Mouse (Mus musculus) hindbrain, embryonic 14.5 days (tissue): Measurements from ENCODE around the gene Nptx1. TPM values are rescaled to one million over a fixed set of nuclear protein-coding genes. Genes with fewer than 3 reads are reported as not detected.

Source experiments
- ATAC-seq: fragments of 200-750 bp; cut with Nextera tagmentation; 2 replicates; pipeline ENCODE4 v1.8.0; 2017; ENCODE audit warnings: moderate number of reproducible peaks, mild to moderate bottlenecking, moderate TSS enrichment, moderate library complexity; ENCODE audit not compliant: low FRiP score
- DNase-seq: peaks from one replicate; pipeline ENCODE4 v3.0.0-alpha.2; 2015; ENCODE audit warnings: low spot score
- H3K27ac ChIP-seq: fragments of 300-500 bp; sonication (generic); 2 replicates; pipeline ENCODE4 v1.5.1; 2014; ENCODE audit warnings: mild to moderate bottlenecking, moderate library complexity
- H3K27me3 ChIP-seq: fragments of 300-500 bp; sonication (generic); 2 replicates; pipeline ENCODE4 v1.6.1; 2014; ENCODE audit warnings: mild to moderate bottlenecking, low read length, mixed read lengths; ENCODE audit not compliant: control insufficient read depth, insufficient read depth
- H3K36me3 ChIP-seq: fragments of 300-500 bp; sonication (generic); replicated peaks from 2 replicates; pipeline ENCODE4 v1.6.1; 2014; ENCODE audit not compliant: control insufficient read depth, insufficient read depth
- H3K4me1 ChIP-seq: fragments of 300-500 bp; sonication (generic); replicated peaks from 2 replicates; pipeline ENCODE4 v1.6.1; 2014; ENCODE audit warnings: antibody characterized with exemption, low read length, mixed read lengths; ENCODE audit not compliant: control insufficient read depth, insufficient read depth
- H3K4me2 ChIP-seq: fragments of 300-500 bp; sonication (generic); replicated peaks from 2 replicates; pipeline ENCODE4 v1.6.1; 2014; ENCODE audit warnings: mild to moderate bottlenecking, moderate library complexity
- H3K4me3 ChIP-seq: fragments of 300-500 bp; sonication (generic); replicated peaks from 2 replicates; pipeline ENCODE4 v1.5.1; 2014; ENCODE audit warnings: mild to moderate bottlenecking, low read length
- H3K9ac ChIP-seq: fragments of 300-500 bp; sonication (generic); 2 replicates; pipeline ENCODE4 v1.6.1; 2014
- H3K9me3 ChIP-seq: fragments of 300-500 bp; sonication (generic); 2 replicates; pipeline ENCODE4 v1.6.1; 2016; ENCODE audit warnings: low read length; ENCODE audit not compliant: control insufficient read depth
- WGBS: fragments of 180-500 bp; shearing (Covaris S2); extraction: QIAGEN DNeasy Blood & Tissue Kit; methylation state at CpG from one replicate; pipeline ENCODE4 v1.1.7; 2014; 5-methylcytosine and 5-hydroxymethylcytosine counted together
- polyA plus RNA-seq: library from polyadenylated mRNA; unstranded; fragments of >200 nt; fragmentation: Nextera tagmentation; extraction: Ambion mirVana; gene quantifications from 2 replicates; pipeline ENCODE4 v1.2.1, GENCODE M21; 2014

The Nptx1 gene
- polyA plus RNA-seq, 1 experiment from 2014 or later: 17.4 TPM

DNA sequence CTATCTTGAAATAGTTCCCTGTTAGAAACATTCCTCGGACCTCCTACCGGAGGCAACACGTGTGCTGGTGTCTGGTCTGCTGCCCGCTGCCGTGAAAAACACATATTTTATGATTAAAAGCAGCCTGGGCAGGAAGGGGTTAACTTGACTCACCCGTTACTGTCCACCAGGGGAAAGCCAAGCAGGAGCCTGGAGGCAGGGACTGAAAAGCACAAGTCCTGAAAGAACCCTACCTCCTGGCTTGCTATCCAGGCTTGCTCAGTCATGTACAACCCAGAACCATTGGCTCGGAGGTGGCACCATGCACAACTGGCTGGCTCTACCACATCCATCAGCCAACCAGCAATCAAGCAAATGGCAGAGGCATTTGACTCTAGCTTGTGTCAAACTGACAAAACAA is 13.8 kb downstream of the Nptx1 start:
- ATAC-seq (no peak), DNase-seq (no peak)
- Histone ChIP-seq H3K4me2 (no peak overlapping the region), H3K27ac (no peak overlapping the region), H3K4me3 (no peak overlapping the region), H3K9ac (no peak overlapping the region), H3K4me1 (no peaks in the 10 kb centered on the region), H3K27me3 (no peaks in the 10 kb centered on the region), H3K36me3 (no peaks in the 10 kb centered on the region), H3K9me3 (no peaks in the 10 kb centered on the region)
- WGBS: 72% methylated on average over 7 of the region's 7 CpGs

- Histone ChIP-seq H3K4me3 (no peak overlapping the region), H3K27me3 (no peaks in the 10 kb centered on the region), H3K4me1 (no peaks in the 10 kb centered on the region), H3K9ac (no peak overlapping the region), H3K36me3 (no peaks in the 10 kb centered on the region), H3K27ac (no peak overlapping the region), H3K4me2 (no peak overlapping the region), H3K9me3 (no peaks in the 10 kb centered on the region)
- WGBS: 51% methylated on average over 8 of the region's 8 CpGs
- ATAC-seq (no peak), DNase-seq (no peak)
Measured at GRCm38 (mm10) chr11:119532460-119532859, 15.1 kb downstream of the Nptx1 start.

DNA sequence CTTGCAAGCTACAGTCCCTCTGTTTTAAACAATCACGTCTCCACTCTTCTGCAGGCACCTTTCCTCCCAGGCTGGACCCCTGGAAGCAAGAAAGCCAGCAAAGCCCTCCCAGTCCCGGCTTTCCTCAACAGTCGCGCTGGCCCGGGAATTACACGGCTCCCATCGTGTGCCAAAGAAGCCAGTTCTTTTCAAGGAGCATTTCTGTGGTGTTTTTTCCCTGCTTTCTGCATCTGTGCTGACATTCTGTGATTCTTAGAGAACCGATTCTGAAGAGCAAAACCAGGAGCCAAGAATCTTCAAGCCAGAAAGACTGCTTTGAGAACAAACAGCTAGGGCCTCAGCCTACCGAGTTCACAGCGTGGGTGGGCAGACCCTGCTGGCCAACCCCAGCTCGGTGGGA is 18.6 kb downstream of the Nptx1 start:
- DNase-seq (no peak), ATAC-seq (no peak)
- whole genome bisulfite sequencing: 68% methylated on average over 11 of the region's 11 CpGs
- H3K36me3 ChIP-seq: no peaks in the 10 kb centered on the region
- H3K4me2 ChIP-seq: no peak overlapping the region
- no peaks in the 10 kb centered on the region for H3K9me3 ChIP-seq
- no peak overlapping the region for H3K27ac ChIP-seq
- H3K4me3 ChIP-seq: no peak overlapping the region
- 0 out of 2 replicates have a peak, but pooled peaks cover 3% of the 10 kb centered on the region for H3K4me1 ChIP-seq
- no peak overlapping the region for H3K9ac ChIP-seq
- no peaks in the 10 kb centered on the region for H3K27me3 ChIP-seq

DNA sequence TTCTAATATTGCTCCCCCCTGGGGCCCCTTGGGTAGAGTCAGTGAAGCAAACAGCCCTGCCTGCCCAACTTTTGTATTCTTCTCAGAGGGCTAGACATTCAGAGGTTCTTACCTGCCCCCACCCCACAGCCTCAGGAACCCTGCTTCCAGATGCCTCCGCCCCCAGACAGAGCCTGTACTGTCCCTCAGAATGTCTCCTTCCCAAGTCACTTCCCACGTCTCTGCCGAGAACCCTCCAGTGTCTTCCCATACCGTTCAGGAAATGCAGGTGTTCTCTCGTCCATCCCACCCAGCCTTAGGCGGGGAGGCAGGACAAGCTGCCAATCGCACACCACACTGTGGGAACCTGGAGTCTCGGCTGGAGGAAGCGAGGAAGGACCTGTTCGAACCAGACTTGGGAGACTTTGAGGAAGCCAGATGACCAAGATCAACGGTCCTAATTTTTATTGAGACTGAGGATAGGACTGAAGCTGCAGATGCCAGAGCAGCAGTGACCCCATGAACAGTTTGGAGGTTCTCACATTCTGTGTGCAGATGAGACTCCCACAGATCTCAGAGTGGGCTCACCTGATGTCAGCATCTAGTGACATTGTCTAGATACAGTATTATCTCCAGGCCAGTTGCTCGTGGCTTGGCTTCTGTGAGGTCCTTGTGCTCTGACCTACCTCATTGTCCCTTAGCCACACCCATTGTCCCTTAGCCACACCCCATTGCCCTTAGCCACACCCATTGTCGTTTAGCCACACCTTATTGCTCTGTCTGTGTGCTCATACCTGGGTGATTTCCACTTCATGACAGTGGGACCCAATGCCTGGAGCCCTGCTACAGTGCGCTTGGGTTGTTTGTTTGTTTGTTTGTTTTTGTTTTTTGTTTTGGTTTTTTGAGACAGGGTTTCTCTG is 21.2 kb downstream of the Nptx1 start:
- 83% methylated on average over 14 of the region's 14 CpGs for WGBS
- Histone ChIP-seq H3K27ac (no peak overlapping the region), H3K36me3 (no peaks in the 10 kb centered on the region), H3K4me1 (0 out of 2 replicates have a peak, but pooled peaks cover 3% of the 10 kb centered on the region), H3K27me3 (no peaks in the 10 kb centered on the region), H3K4me2 (no peak overlapping the region), H3K9me3 (no peaks in the 10 kb centered on the region), H3K4me3 (no peak overlapping the region), H3K9ac (no peak overlapping the region)
- DNase-seq (no peak), ATAC-seq (no peak)

DNA sequence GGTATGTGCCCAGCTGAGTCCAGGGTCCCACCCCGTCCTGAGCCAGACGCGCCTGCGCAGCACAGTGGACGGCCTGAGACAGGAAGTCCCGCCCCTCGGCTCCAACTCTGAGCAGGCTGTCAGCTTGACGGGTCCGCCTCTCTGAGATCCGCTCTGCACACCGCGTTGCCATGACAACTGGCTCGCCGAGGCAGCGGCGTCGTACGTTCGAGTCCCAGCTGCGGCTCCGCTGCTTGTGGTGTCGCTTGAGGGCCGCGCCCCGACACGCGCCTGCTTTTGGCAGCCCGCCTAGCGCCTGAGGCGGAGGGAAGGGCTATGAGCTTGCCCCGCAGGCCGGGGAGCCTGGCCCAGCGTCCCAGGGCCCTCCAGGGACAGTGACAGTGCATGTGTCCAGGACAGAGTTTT is 23.0 kb downstream of the Nptx1 start:
- Histone ChIP-seq H3K4me1 (0 out of 2 replicates have a peak, but pooled peaks cover 3% of the 10 kb centered on the region), H3K27ac (no peak overlapping the region), H3K27me3 (no peaks in the 10 kb centered on the region), H3K4me2 (peak overlapping the region; percentile 56), H3K9me3 (no peaks in the 10 kb centered on the region), H3K9ac (peak overlapping the region; percentile 46; the same call in 1 of the 2 replicates), H3K4me3 (peak overlapping the region; percentile 29), H3K36me3 (no peaks in the 10 kb centered on the region)
- ATAC-seq (peak; percentile 95), DNase-seq (peak; percentile 90)
- under 1% methylated on average over 33 of the region's 33 CpGs for WGBS

DNA sequence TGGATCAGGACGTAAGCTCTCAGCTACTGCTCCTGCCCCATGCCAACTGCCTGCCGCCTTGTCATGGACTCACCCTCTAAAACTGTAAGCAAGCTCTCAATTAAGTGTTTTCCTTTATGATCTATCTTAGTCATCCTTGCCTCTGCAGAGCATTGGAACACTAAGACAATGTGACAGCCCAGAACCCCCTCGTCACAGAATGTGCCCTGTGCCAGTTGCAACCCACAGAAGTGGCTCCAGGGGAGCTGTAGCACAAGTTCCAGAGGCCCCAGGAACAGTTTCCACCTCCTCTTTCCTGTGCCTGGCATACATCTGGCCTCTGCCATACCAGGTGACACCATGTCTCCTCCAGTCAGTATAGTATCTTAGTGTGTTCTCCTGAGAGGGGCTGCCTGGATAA is 24.2 kb downstream of the Nptx1 start:
- DNase-seq (no peak), ATAC-seq (no peak)
- Histone ChIP-seq H3K4me1 (0 out of 2 replicates have a peak, but pooled peaks cover 3% of the 10 kb centered on the region), H3K4me2 (no peak overlapping the region), H3K4me3 (no peak overlapping the region), H3K36me3 (no peaks in the 10 kb centered on the region), H3K9ac (no peak overlapping the region), H3K27ac (no peak overlapping the region), H3K9me3 (no peaks in the 10 kb centered on the region), H3K27me3 (no peaks in the 10 kb centered on the region)
- 84% methylated on average over 3 of the region's 3 CpGs for WGBS

- Histone ChIP-seq H3K4me2 (no peak overlapping the region), H3K4me3 (no peak overlapping the region), H3K27ac (no peak overlapping the region), H3K36me3 (no peaks in the 10 kb centered on the region), H3K9ac (no peak overlapping the region), H3K4me1 (0 out of 2 replicates have a peak, but pooled peaks cover 3% of the 10 kb centered on the region), H3K9me3 (no peaks in the 10 kb centered on the region), H3K27me3 (no peaks in the 10 kb centered on the region)
- DNase-seq (no peak), ATAC-seq (no peak)
- WGBS: 66% methylated on average over 8 of the region's 8 CpGs
Measured at GRCm38 (mm10) chr11:119522779-119523178, 24.8 kb downstream of the Nptx1 start.

DNA sequence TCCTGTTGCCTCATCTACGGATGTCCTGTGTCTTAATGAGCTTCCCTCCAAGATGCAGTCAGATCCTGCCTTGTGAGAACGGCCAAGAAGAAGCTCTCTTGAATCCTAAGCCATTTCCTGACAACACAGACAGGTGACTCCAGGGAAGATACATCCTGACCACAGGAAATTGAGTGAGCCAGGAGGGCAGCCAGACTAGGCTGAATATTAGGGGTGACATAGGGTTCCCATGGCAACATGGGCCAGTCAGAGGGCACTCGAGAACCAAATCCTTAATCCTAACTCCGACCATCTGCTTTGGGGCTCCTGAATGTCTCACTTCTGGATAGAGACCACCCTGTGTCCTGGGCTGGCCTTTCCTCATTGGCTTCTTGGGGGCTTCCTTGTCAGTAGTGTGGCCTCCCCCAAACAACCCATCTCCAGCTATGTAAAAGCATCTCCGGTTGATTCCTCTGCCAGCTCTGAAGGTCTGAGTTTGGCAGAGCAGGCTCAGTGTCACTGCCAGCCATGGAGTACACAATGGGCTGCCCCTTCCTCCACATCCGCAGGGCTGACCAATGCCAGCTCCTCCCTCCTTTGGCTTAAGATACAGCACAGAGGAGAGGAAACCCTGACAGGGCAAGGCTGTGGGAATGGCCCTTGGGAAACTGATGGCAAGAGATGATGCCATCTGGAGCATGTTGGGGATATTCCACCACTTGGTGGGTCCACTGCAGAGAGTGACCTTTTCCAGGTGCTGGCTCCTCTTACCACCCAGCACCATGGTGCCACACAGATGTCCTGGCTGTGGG is 25.4 kb downstream of the Nptx1 start:
- no peaks in the 10 kb centered on the region for H3K36me3 ChIP-seq
- DNase-seq: no peak
- no peaks in the 10 kb centered on the region for H3K9me3 ChIP-seq
- no peak for ATAC-seq
- no peak overlapping the region for H3K27ac ChIP-seq
- 88% methylated on average over 6 of the region's 6 CpGs for WGBS
- H3K27me3 ChIP-seq: no peaks in the 10 kb centered on the region
- H3K4me2 ChIP-seq: no peak overlapping the region
- H3K4me1 ChIP-seq: 0 out of 2 replicates have a peak, but pooled peaks cover 3% of the 10 kb centered on the region
- H3K9ac ChIP-seq: no peak overlapping the region
- H3K4me3 ChIP-seq: no peak overlapping the region

GRCm38 (mm10) chr11:119520713-119521063 is 26.9 kb downstream of the Nptx1 start:
- Histone ChIP-seq H3K27me3 (no peaks in the 10 kb centered on the region), H3K4me1 (peaks cover 9% of the 10 kb centered on the region; the same call in 1 of the 2 replicates), H3K36me3 (no peaks in the 10 kb centered on the region), H3K9ac (no peak overlapping the region), H3K4me3 (no peak overlapping the region), H3K4me2 (no peak overlapping the region), H3K27ac (no peak overlapping the region), H3K9me3 (no peaks in the 10 kb centered on the region)
- ATAC-seq (no peak), DNase-seq (no peak)
